Mouse (Mus musculus) intestine, postnatal 0 days (tissue): ENCODE measurements around the gene Tulp3. TPM values are rescaled to one million over a fixed set of nuclear protein-coding genes. Genes with fewer than 3 reads are reported as not detected.
A peak's percentile ranks its signal among the peaks of the same experiment; 100 is the strongest.

Source experiments
- ATAC-seq: fragments of 200-750 bp; cut with Nextera tagmentation; 2 replicates; pipeline ENCODE4 v1.8.0; 2017; ENCODE audit warnings: mild to moderate bottlenecking, moderate TSS enrichment, moderate library complexity
- H3K27ac ChIP-seq: fragments of 300-500 bp; sonication (generic); 2 replicates; pipeline ENCODE4 v1.5.1; 2014; ENCODE audit warnings: mild to moderate bottlenecking, low read depth, low read length, moderate library complexity
- H3K27me3 ChIP-seq: fragments of 300-500 bp; sonication (generic); replicated peaks from 2 replicates; pipeline ENCODE4 v1.6.1; 2014; ENCODE audit warnings: low read length, mixed read lengths; ENCODE audit not compliant: control insufficient read depth, insufficient read depth
- H3K36me3 ChIP-seq: fragments of 300-500 bp; sonication (generic); 2 replicates; pipeline ENCODE4 v1.6.1; 2014; ENCODE audit warnings: mild to moderate bottlenecking, moderate library complexity; ENCODE audit not compliant: control insufficient read depth, insufficient read depth
- H3K4me1 ChIP-seq: fragments of 300-500 bp; sonication (generic); replicated peaks from 2 replicates; pipeline ENCODE4 v1.6.1; 2014; ENCODE audit warnings: antibody characterized with exemption, low read length, mixed read lengths; ENCODE audit not compliant: control insufficient read depth, insufficient read depth
- H3K4me2 ChIP-seq: fragments of 300-500 bp; sonication (generic); replicated peaks from 2 replicates; pipeline ENCODE4 v1.6.1; 2014; ENCODE audit warnings: low read depth, mild to moderate bottlenecking, moderate library complexity
- H3K4me3 ChIP-seq: fragments of 300-500 bp; sonication (generic); 2 replicates; pipeline ENCODE4 v1.5.1; 2014; ENCODE audit warnings: low read depth, low read length
- H3K9ac ChIP-seq: fragments of 300-500 bp; sonication (generic); 2 replicates; pipeline ENCODE4 v1.6.1; 2014; ENCODE audit warnings: mild to moderate bottlenecking, low read depth, low read length
- H3K9me3 ChIP-seq: fragments of 300-500 bp; sonication (generic); 2 replicates; pipeline ENCODE4 v1.6.1; 2016; ENCODE audit warnings: mixed run types; ENCODE audit not compliant: control insufficient read depth
- CTCF ChIP-seq: sonication (generic); IDR thresholded peaks from 2 replicates; pipeline ENCODE4 v1.5.1; 2016; ENCODE audit warnings: low read depth, mild to moderate bottlenecking, control low read depth, antibody characterized with exemption, moderate library complexity
- WGBS: fragments of 180-500 bp; shearing (Covaris S2); extraction: QIAGEN DNeasy Blood & Tissue Kit; methylation state at CpG from one replicate; pipeline ENCODE4 v1.1.7; 2014; 5-methylcytosine and 5-hydroxymethylcytosine counted together
- polyA plus RNA-seq: library from polyadenylated mRNA; unstranded; fragments of >200 nt; fragmentation: Nextera tagmentation; extraction: Ambion mirVana; gene quantifications from 2 replicates; pipeline ENCODE4 v1.2.1, GENCODE M21; 2015

Tulp3 gene
- polyA plus RNA-seq, 1 experiment from 2014 or later: 3.0 TPM

GRCm38 (mm10) chr6:128376371-128377085 is 20.9 kb upstream of the Tulp3 start:
- Histone ChIP-seq H3K27ac (no peak overlapping the region), H3K27me3 (no peaks in the 10 kb centered on the region), H3K9me3 (no peaks in the 10 kb centered on the region), H3K36me3 (peaks cover 28% of the 10 kb centered on the region), H3K9ac (no peak overlapping the region), H3K4me1 (no peaks in the 10 kb centered on the region), H3K4me3 (no peak overlapping the region), H3K4me2 (no peak overlapping the region)
- ATAC-seq: no peak
- TF ChIP-seq CTCF: no peak
- WGBS: 92% methylated on average over 17 of the region's 17 CpGs

- TF ChIP-seq CTCF: no peak
- H3K4me2 ChIP-seq: no peak within 1 kb of the TSS
- 56% methylated on average over 6 of the region's 6 CpGs for WGBS
- H3K4me1 ChIP-seq: no peaks in the 10 kb centered on the region
- H3K27me3 ChIP-seq: no peaks in the 10 kb centered on the region
- H3K4me3 ChIP-seq: no peak within 1 kb of the TSS
- no peak for ATAC-seq
- H3K9ac ChIP-seq: no peak within 1 kb of the TSS
- H3K27ac ChIP-seq: no peak within 1 kb of the TSS
- no peaks in the 10 kb centered on the region for H3K9me3 ChIP-seq
- peaks cover 41% of the 10 kb centered on the region for H3K36me3 ChIP-seq
These were observed 19.5 kb upstream of the Tulp3 start, which contains the start of the genes Tex52 and Gm44596 for GRCm38 (mm10) chr6:128375192-128375591. Gene Tex52, plus strand, starts transcription at chr6:128375456. Gene Gm44596, plus strand, starts transcription at chr6:128375503.

- H3K4me3 ChIP-seq: no peak overlapping the region
- H3K27me3 ChIP-seq: no peaks in the 10 kb centered on the region
- H3K4me2 ChIP-seq: no peak overlapping the region
- ATAC-seq: no peak
- H3K4me1 ChIP-seq: no peaks in the 10 kb centered on the region
- no peak overlapping the region for H3K9ac ChIP-seq
- WGBS: 86% methylated on average over 5 of the region's 5 CpGs
- H3K9me3 ChIP-seq: no peaks in the 10 kb centered on the region
- H3K27ac ChIP-seq: no peak overlapping the region
- no peak for TF ChIP-seq CTCF
- H3K36me3 ChIP-seq: peaks cover 68% of the 10 kb centered on the region
These were observed 14.4 kb upstream of the Tulp3 start for GRCm38 (mm10) chr6:128370040-128370439.

GRCm38 (mm10) chr6:128366466-128366865 is 10.8 kb upstream of the Tulp3 start:
- TF ChIP-seq CTCF: no peak
- Histone ChIP-seq H3K4me1 (no peaks in the 10 kb centered on the region; the same call in 1 of the 2 replicates), H3K9me3 (no peaks in the 10 kb centered on the region), H3K27me3 (no peaks in the 10 kb centered on the region), H3K36me3 (peaks cover 40% of the 10 kb centered on the region), H3K4me2 (no peak overlapping the region), H3K9ac (no peak overlapping the region), H3K4me3 (no peak overlapping the region), H3K27ac (no peak overlapping the region)
- no peak for ATAC-seq
- 93% methylated on average over 5 of the region's 5 CpGs for WGBS

GRCm38 (mm10) chr6:128364721-128365120 is 9.1 kb upstream of the Tulp3 start:
- Histone ChIP-seq H3K27ac (no peak overlapping the region), H3K9me3 (no peaks in the 10 kb centered on the region), H3K4me2 (no peak overlapping the region), H3K4me1 (no peaks in the 10 kb centered on the region; the same call in 1 of the 2 replicates), H3K4me3 (no peak overlapping the region), H3K36me3 (peaks cover 23% of the 10 kb centered on the region), H3K27me3 (no peaks in the 10 kb centered on the region), H3K9ac (no peak overlapping the region)
- no peak for TF ChIP-seq CTCF
- ATAC-seq: no peak
- 60% methylated on average over 6 of the region's 6 CpGs for WGBS

GRCm38 (mm10) chr6:128363007-128363825 is 7.6 kb upstream of the Tulp3 start:
- peaks cover 13% of the 10 kb centered on the region for H3K36me3 ChIP-seq
- ATAC-seq: peak; percentile 44; the same call in 1 of the 2 replicates
- no peaks in the 10 kb centered on the region for H3K27me3 ChIP-seq
- peak overlapping the region; percentile 98 for H3K4me3 ChIP-seq
- H3K4me2 ChIP-seq: peak overlapping the region; percentile 98
- H3K9ac ChIP-seq: peak overlapping the region; percentile 89
- H3K4me1 ChIP-seq: no peaks in the 10 kb centered on the region; the same call in 1 of the 2 replicates
- no peaks in the 10 kb centered on the region for H3K9me3 ChIP-seq
- 2% methylated on average over 46 of the region's 46 CpGs for WGBS
- H3K27ac ChIP-seq: peak overlapping the region; percentile 96
- no peak for TF ChIP-seq CTCF
